Mouse (Mus musculus) liver, embryonic 11.5 days (tissue): ENCODE measurements around the gene Nrm. TPM values are rescaled to one million over a fixed set of nuclear protein-coding genes. Genes with fewer than 3 reads are reported as not detected.

ENCODE experiments used
- ATAC-seq: fragments of 200-750 bp; cut with Nextera tagmentation; replicated peaks from 2 replicates; pipeline ENCODE4 v1.8.0; 2017; ENCODE audit warnings: moderate number of reproducible peaks, mild to moderate bottlenecking, moderate TSS enrichment, moderate library complexity; ENCODE audit not compliant: low FRiP score
- DNase-seq: peaks from one replicate; pipeline ENCODE4 v3.0.0-alpha.2; 2017; ENCODE audit warnings: low spot score
- H3K27ac ChIP-seq: fragments of 300-500 bp; sonication (generic); 2 replicates; pipeline ENCODE4 v1.5.1; 2014; ENCODE audit warnings: mild to moderate bottlenecking, low read depth, low read length, control low read depth
- H3K27me3 ChIP-seq: fragments of 300-500 bp; sonication (generic); replicated peaks from 2 replicates; pipeline ENCODE4 v1.6.1; 2014; ENCODE audit warnings: low read length, mixed read lengths; ENCODE audit not compliant: control insufficient read depth, insufficient read depth
- H3K36me3 ChIP-seq: fragments of 300-500 bp; sonication (generic); 2 replicates; pipeline ENCODE4 v1.6.1; 2014; ENCODE audit warnings: mild to moderate bottlenecking, low read length, moderate library complexity, mixed read lengths; ENCODE audit not compliant: control insufficient read depth, insufficient read depth
- H3K4me1 ChIP-seq: fragments of 300-500 bp; sonication (generic); replicated peaks from 2 replicates; pipeline ENCODE4 v1.6.1; 2014; ENCODE audit warnings: low read length, mixed read lengths; ENCODE audit not compliant: control insufficient read depth, insufficient read depth
- H3K4me2 ChIP-seq: fragments of 300-500 bp; sonication (generic); 2 replicates; pipeline ENCODE4 v1.6.1; 2014; ENCODE audit warnings: mild to moderate bottlenecking, control low read depth, moderate library complexity
- H3K4me3 ChIP-seq: fragments of 300-500 bp; sonication (generic); 2 replicates; pipeline ENCODE4 v1.5.1; 2014; ENCODE audit warnings: low read depth, low read length, control low read depth
- H3K9ac ChIP-seq: fragments of 300-500 bp; sonication (generic); 2 replicates; pipeline ENCODE4 v1.6.1; 2014; ENCODE audit warnings: low read depth, low read length, control low read depth
- H3K9me3 ChIP-seq: fragments of 300-500 bp; sonication (generic); 2 replicates; pipeline ENCODE4 v1.6.1; 2016; ENCODE audit warnings: low read length, inconsistent platforms, mixed read lengths; ENCODE audit not compliant: control insufficient read depth
- WGBS: fragments of 180-500 bp; shearing (Covaris S2); extraction: QIAGEN DNeasy Blood & Tissue Kit; methylation state at CpG from one replicate; pipeline ENCODE4 v1.1.7; 2014; 5-methylcytosine and 5-hydroxymethylcytosine counted together
- microRNA-seq: library from miRNA; unstranded; fragments of <30 nt; microRNA quantifications from one replicate; pipeline ENCODE4, GENCODE M21; 2017; ENCODE audit warnings: borderline number of aligned reads
- polyA plus RNA-seq: library from polyadenylated mRNA; unstranded; fragments of >200 nt; fragmentation: Nextera tagmentation; extraction: Ambion mirVana; gene quantifications from 2 replicates; pipeline ENCODE4 v1.2.1, GENCODE M21; 2014

Nrm gene
- polyA plus RNA-seq, 1 experiment from 2014 or later = 45.4 TPM

GRCm38 (mm10) chr17:35914975-35915374, 53.9 kb downstream of the Nrm start:
- DNase-seq (no peak), ATAC-seq (no peak)
- peak overlapping the region; percentile 99; the same call in 1 of the 2 replicates for H3K27ac ChIP-seq
- H3K36me3 ChIP-seq = peaks cover 16% of the 10 kb centered on the region
- peaks cover 29% of the 10 kb centered on the region for H3K4me1 ChIP-seq
- 56% methylated on average over 6 of the region's 6 CpGs for WGBS
- peak overlapping the region; percentile 78 for H3K4me3 ChIP-seq
- peak overlapping the region; percentile 99 for H3K4me2 ChIP-seq
- H3K9me3 ChIP-seq = no peaks in the 10 kb centered on the region
- no peaks in the 10 kb centered on the region for H3K27me3 ChIP-seq
- peak overlapping the region; percentile 89 for H3K9ac ChIP-seq

Small RNAs within 50 kb of the gene (microRNA-seq; reads per million reads assigned to microRNA genes)
- 3.5 reads per million, percentile 4 among the genes with 10 or more reads in this experiment for gene Gm28033

Other genes starting within 250 kb of the Nrm start
- gene Gm9573, start 234.7 kb upstream of the Nrm start, polyA plus RNA-seq = not detected in 2 replicates
- gene Mucl3, start 217.6 kb upstream of the Nrm start, polyA plus RNA-seq = 0.09 and 0.18 TPM in 2 replicates
- gene Vars2, start 193.7 kb upstream of the Nrm start, polyA plus RNA-seq = 18.8 and 20.6 TPM in 2 replicates
- gene Gtf2h4, start 187.6 kb upstream of the Nrm start, polyA plus RNA-seq = 55.3 and 58.6 TPM in 2 replicates
- 13.2 and 15.9 TPM in 2 replicates for gene Ddr1, start 156.7 kb upstream of the Nrm start, polyA plus RNA-seq
- 9.4 and 9.9 TPM in 2 replicates for gene Ier3, start 39.6 kb upstream of the Nrm start, polyA plus RNA-seq
- gene Flot1, start 38.1 kb upstream of the Nrm start, polyA plus RNA-seq = 59.3 and 67.8 TPM in 2 replicates
- 843 and 854 TPM in 2 replicates for gene Tubb5, start 23.0 kb upstream of the Nrm start, polyA plus RNA-seq
- 19.6 and 23.3 TPM in 2 replicates for gene Mdc1, start 19.8 kb upstream of the Nrm start, polyA plus RNA-seq
- 22.0 and 23.1 TPM in 2 replicates for gene Ppp1r18, start 4.3 kb downstream of the Nrm start, polyA plus RNA-seq
- gene Dhx16, start 18.5 kb downstream of the Nrm start, polyA plus RNA-seq = 69.1 and 70.4 TPM in 2 replicates
- 33.7 and 34.0 TPM in 2 replicates for gene 2310061I04Rik, start 36.1 kb downstream of the Nrm start, polyA plus RNA-seq
- gene Atat1, start 48.8 kb downstream of the Nrm start, polyA plus RNA-seq = 39.5 and 40.0 TPM in 2 replicates
- gene Mrps18b, start 55.1 kb downstream of the Nrm start, polyA plus RNA-seq = 167 and 172 TPM in 2 replicates
- gene Ppp1r10, start 55.1 kb downstream of the Nrm start, polyA plus RNA-seq = 35.4 and 39.7 TPM in 2 replicates
- 132 and 134 TPM in 2 replicates for gene Abcf1, start 108.4 kb downstream of the Nrm start, polyA plus RNA-seq
- gene Gnl1, start 118.5 kb downstream of the Nrm start, polyA plus RNA-seq = 33.7 and 35.6 TPM in 2 replicates
- gene Prr3, start 118.9 kb downstream of the Nrm start, polyA plus RNA-seq = 22.0 and 22.8 TPM in 2 replicates
- gene H2-T24, start 159.2 kb downstream of the Nrm start, polyA plus RNA-seq = 3.1 and 3.5 TPM in 2 replicates
- 15.9 and 16.1 TPM in 2 replicates for gene H2-T23, start 171.5 kb downstream of the Nrm start, polyA plus RNA-seq
- 9.5 and 10.2 TPM in 2 replicates for gene H2-T22, start 181.4 kb downstream of the Nrm start, polyA plus RNA-seq
- not detected in 2 replicates for gene Gm6034, start 181.6 kb downstream of the Nrm start, polyA plus RNA-seq
- gene Gm11127, start 197.1 kb downstream of the Nrm start, polyA plus RNA-seq = not detected in 2 replicates